Mouse (Mus musculus) CD4-positive, CD25-positive, alpha-beta regulatory T cell, adult 4 months (primary cell): ENCODE measurements around the gene Vmn1r175. TPM values are rescaled to one million over a fixed set of nuclear protein-coding genes. Genes with fewer than 3 reads are reported as not detected.
"Not testable (repeated sequence)": the region's sequence is repeated elsewhere in the genome, so short reads cannot be mapped to it uniquely, and the experiment has no call there.

Experiments used
- ATAC-seq: one replicate; pipeline ENCODE4 v1.8.0; 2017
- polyA plus RNA-seq, 2 experiments: library from polyadenylated mRNA; unstranded; fragments of 100-300 nt; shearing (Covaris generic); gene quantifications; one replicate each; pipeline ENCODE4 v1.2.1; 2017

The Vmn1r175 gene
- not detected for polyA plus RNA-seq

DNA sequence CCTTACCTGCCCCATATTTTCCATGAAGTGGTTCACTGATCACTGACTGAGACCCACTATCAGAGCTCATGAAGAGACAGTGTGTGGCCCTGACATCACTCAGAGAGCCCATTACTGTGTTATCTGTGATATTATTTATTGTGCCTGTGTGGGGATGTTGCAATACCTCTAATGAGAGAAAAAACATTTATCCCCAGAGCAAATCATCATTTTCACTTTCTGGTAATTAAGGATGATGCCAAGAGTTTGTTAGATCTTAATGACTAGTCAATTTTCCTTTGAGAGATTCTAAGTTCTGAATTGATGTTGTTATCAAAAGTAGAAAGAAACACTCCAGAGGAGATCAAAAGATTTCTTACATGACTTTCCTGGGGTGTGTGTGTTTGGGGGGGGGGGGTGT lies at the start of gene Vmn1r175:
Vmn1r175 (minus strand) TSS at position 101 of the 400 bp plus-strand sequence.
- not testable (repeated sequence) for ATAC-seq

DNA sequence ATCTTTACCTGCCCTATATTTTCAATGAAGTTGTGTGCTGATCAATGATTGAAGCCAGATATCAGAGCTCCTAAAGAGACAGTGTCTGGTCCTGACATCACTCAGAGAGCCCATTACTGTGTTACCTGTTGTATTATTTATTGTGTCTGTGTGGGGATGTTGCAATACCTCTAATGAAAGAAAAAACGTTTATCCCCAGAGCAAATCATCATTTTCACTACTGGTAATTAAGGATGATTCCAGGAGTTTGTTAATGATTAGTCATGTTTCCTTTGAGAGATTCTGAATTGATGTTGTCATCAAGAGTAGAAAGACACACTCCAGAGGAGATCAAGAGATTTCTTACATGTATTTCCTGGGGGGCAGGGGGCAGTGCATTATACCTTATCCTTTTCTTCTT lies 26.8 kb upstream of the Vmn1r175 start, which contains the start of gene Vmn1r176:
Vmn1r176 (minus strand) TSS at position 101 of the 400 bp plus-strand sequence.
- ATAC-seq = not testable (repeated sequence)

DNA sequence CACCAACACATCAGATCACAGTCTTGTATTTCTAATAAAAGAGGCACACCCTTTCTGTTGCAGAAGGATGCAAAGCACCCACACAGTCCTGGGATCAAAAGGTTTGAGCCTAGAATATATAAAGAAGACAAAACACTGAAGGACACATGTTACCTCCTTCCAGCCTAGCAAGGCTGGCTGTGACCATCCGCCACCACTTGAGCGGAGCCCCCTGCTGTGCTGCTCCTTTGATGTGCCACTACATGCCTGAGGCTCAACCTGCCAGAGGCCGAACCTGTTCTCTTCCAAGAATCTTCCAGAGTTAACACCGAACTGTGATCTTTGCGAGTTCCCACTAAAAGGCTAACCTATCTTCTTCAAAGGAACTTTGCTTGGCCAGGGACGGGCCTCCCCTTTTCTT lies 25.9 kb downstream of the Vmn1r175 start:
- no peak for ATAC-seq

Other genes with a start within 250 kb of the Vmn1r175 start
- not detected for gene Vmn1r169, start 235.1 kb downstream of the Vmn1r175 start, polyA plus RNA-seq
- gene Vmn1r170, start 204.5 kb downstream of the Vmn1r175 start, polyA plus RNA-seq = not detected
- not detected for gene Vmn1r171, start 179.9 kb downstream of the Vmn1r175 start, polyA plus RNA-seq
- not detected for gene Vmn1r172, start 152.3 kb downstream of the Vmn1r175 start, polyA plus RNA-seq
- under 1 TPM in 1 of 2 experiments, not detected in 1; 0.08 TPM for gene Vmn1r173, start 109.9 kb downstream of the Vmn1r175 start, polyA plus RNA-seq
- gene Vmn1r174, start 58.4 kb downstream of the Vmn1r175 start, polyA plus RNA-seq = not detected
- not detected for gene Vmn1r176, start 26.7 kb upstream of the Vmn1r175 start, polyA plus RNA-seq
- gene Vmn1r177, start 55.8 kb upstream of the Vmn1r175 start, polyA plus RNA-seq = not detected
- gene Vmn1r178, start 81.4 kb upstream of the Vmn1r175 start, polyA plus RNA-seq = not detected
- under 1 TPM in 1 of 2 experiments, not detected in 1; 0.12 TPM for gene Vmn1r179, start 116.3 kb upstream of the Vmn1r175 start, polyA plus RNA-seq
- not detected for gene Vmn1r180, start 140.0 kb upstream of the Vmn1r175 start, polyA plus RNA-seq
- gene Vmn1r181, start 164.0 kb upstream of the Vmn1r175 start, polyA plus RNA-seq = not detected
- gene V1rd19, start 191.0 kb upstream of the Vmn1r175 start, polyA plus RNA-seq = not detected
- under 1 TPM in 1 of 2 experiments, not detected in 1; 0.05 TPM for gene Vmn1r183, start 242.6 kb upstream of the Vmn1r175 start, polyA plus RNA-seq